31 mouse cellular contexts compared by ENCODE assay signal in the genomic region with DNA sequence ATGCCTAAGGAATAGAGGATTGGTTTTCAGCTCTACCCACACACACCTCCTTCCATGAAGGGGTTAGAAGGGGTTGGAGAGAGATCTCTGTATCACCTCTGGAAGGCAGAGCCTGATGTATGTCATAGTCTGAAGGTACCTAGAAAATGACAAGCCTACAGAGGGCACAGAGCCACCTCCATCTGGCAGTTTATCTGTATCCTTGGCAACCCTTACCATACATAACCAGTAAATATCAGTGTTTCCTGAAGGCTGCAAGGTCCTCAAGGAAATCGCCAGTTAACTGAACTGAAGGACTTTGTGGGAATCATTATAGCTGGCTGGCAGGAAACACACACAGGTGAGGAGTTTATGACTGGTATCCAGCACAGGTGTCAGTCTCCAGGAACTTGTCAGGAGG.
"Had no signal": no experiment of that assay in that cellular context is flagged by ENCODE, and none has a peak within 500 bp of the region (broad histone marks: within the 10 kb centered on the region; RNA-seq: fewer than 3 reads in every experiment).

No protein-coding gene starts in this region.

- ATAC-seq: liver, embryonic 12.5 days; liver, postnatal 0 days; lung, postnatal 0 days; midbrain, embryonic 15.5 days; midbrain, embryonic 16.5 days had no signal

- H3K9ac ChIP-seq: limb, embryonic 12.5 days; limb, embryonic 13.5 days; limb, embryonic 15.5 days; liver, embryonic 12.5 days; liver, embryonic 13.5 days; liver, embryonic 14.5 days; liver, embryonic 15.5 days; liver, postnatal 0 days; lung, embryonic 14.5 days; lung, embryonic 15.5 days; midbrain, embryonic 12.5 days; midbrain, embryonic 15.5 days; neural tube, embryonic 12.5 days had no signal

- H3K4me2 ChIP-seq: limb, embryonic 12.5 days; limb, embryonic 13.5 days; limb, embryonic 15.5 days; liver, embryonic 11.5 days; liver, embryonic 12.5 days; liver, embryonic 13.5 days; liver, embryonic 15.5 days; lung, embryonic 14.5 days; lung, embryonic 15.5 days; midbrain, embryonic 11.5 days; midbrain, embryonic 12.5 days; midbrain, embryonic 15.5 days; neural tube, embryonic 12.5 days had no signal

- DNase-seq: left cerebral cortex, postnatal 4 days; liver; liver, embryonic 13.5 days; liver, postnatal 0 days; lung, adult 18-20 months; lung, adult 2 months; lung, embryonic 14.5 days; lung, postnatal 10 days; lung, postnatal 14 days; lung, postnatal 36 days; lung, postnatal 4 days; midbrain, embryonic 14.5 days had no signal

- H3K9me3 ChIP-seq: limb, embryonic 10.5 days; limb, embryonic 12.5 days; limb, embryonic 13.5 days; limb, embryonic 15.5 days; liver, embryonic 12.5 days; liver, embryonic 13.5 days; liver, embryonic 15.5 days; lung, embryonic 15.5 days; megakaryocyte, embryonic 14.5 days; midbrain, embryonic 10.5 days; midbrain, embryonic 12.5 days; midbrain, embryonic 15.5 days; neural tube, embryonic 12.5 days had no signal

- H3K4me3 ChIP-seq: limb, embryonic 10.5 days; limb, embryonic 12.5 days; limb, embryonic 13.5 days; limb, embryonic 15.5 days; liver, embryonic 12.5 days; liver, embryonic 13.5 days; liver, embryonic 15.5 days; lung, embryonic 15.5 days; megakaryocyte, embryonic 14.5 days; midbrain, embryonic 10.5 days; midbrain, embryonic 12.5 days; midbrain, embryonic 15.5 days; myocyte; neural tube, embryonic 12.5 days had no signal

- H3K27me3 ChIP-seq: limb, embryonic 12.5 days; limb, embryonic 15.5 days; liver, embryonic 12.5 days; liver, embryonic 13.5 days; liver, embryonic 15.5 days; lung, embryonic 15.5 days; megakaryocyte, embryonic 14.5 days; midbrain, embryonic 12.5 days; midbrain, embryonic 15.5 days; neural tube, embryonic 12.5 days had no signal

- H3K4me1 ChIP-seq: midbrain, embryonic 12.5 days; neural tube, embryonic 12.5 days had no signal

- H3K27ac ChIP-seq: limb, embryonic 10.5 days; limb, embryonic 12.5 days; limb, embryonic 13.5 days; limb, embryonic 15.5 days; liver, embryonic 12.5 days; liver, embryonic 13.5 days; liver, embryonic 14.5 days; liver, embryonic 15.5 days; lung, embryonic 15.5 days; macrophage; midbrain, embryonic 10.5 days; midbrain, embryonic 12.5 days; midbrain, embryonic 15.5 days; neural tube, embryonic 12.5 days had no signal

- H3K36me3 ChIP-seq: limb, embryonic 15.5 days; midbrain, embryonic 12.5 days; midbrain, embryonic 15.5 days; neural tube, embryonic 12.5 days had no signal
